Mouse (Mus musculus) kidney, adult 2 months (tissue): Measurements from ENCODE around the gene Pck2.

Experiments used
- CTCF ChIP-seq: fragments of 200-500 bp; conservative IDR thresholded peaks from 2 replicates; pipeline ENCODE4 v1.5.1; 2011; ENCODE audit warnings: low read depth, mild to moderate bottlenecking, control low read depth, low read length, moderate library complexity, mixed read lengths; ENCODE audit not compliant: insufficient read depth, insufficient read length
- POLR2A ChIP-seq: fragments of 200-500 bp; IDR thresholded peaks from one replicate; pipeline ENCODE4 v1.6.1; 2011; ENCODE audit warnings: low read depth, low read length, control low read depth

GRCm38 (mm10) chr14:55576376-55576775 is 36.3 kb downstream of the Pck2 start:
- no peak for TF ChIP-seq CTCF
- TF ChIP-seq POLR2A: no peak
